Mouse (Mus musculus): ENCODE results near the gene Rad51b.
"Not testable (repeated sequence)": the region's sequence is repeated elsewhere in the genome, so short reads cannot be mapped to it uniquely, and the experiment has no call there.

The Rad51b gene

DNA sequence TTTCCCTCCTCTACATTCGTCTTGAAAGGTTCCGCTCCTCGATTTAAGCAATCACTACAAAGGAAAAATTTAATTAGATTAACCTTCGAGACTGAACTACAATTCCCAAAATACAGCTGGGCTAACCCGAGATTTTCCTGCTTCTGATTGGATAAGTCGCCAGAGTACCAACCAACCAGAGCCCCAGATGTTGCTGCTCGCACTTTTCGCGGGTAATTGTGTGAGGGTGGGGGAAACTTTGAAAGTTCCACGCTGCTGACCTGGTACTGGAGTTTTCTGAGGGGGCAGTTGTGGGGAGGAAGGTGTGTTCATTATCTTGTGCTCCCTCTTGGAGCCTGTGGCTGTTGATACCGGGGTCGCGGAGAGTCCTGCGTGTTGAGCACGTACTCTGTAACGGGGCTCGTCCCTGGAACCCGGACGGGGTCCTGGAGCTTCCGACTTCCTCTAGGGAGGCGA is at the start of gene Rad51b:
Rad51b (plus strand) TSS at position 162 of the 456 bp plus-strand sequence.
- peak; percentile 54 to 77 for DNase-seq (ENCODE audit: low spot score in 2 of 2)

DNA sequence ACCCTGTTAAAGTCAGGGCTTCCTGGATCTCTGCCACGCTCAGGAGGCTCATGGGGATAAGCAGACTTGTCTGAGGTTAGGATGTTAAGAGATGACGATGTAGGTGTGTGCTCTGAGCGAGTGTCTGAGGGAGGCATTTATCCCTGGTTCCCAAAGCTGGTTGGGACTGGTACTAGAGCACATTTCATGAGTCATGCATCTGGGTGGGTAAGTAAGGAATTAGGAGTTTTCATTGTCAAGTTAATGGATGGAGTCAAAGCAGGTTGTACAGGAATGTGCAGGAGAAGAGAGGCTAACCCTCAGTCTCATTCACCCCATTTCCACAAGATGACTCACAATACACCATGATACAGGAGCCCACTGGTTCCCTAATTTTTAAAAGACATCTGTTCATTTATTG is 49.0 kb upstream of the Rad51b start:
- DNase-seq (ENCODE audit: low spot score in 2 of 2) = peak in 1 of 2 experiments; percentile 7

DNA sequence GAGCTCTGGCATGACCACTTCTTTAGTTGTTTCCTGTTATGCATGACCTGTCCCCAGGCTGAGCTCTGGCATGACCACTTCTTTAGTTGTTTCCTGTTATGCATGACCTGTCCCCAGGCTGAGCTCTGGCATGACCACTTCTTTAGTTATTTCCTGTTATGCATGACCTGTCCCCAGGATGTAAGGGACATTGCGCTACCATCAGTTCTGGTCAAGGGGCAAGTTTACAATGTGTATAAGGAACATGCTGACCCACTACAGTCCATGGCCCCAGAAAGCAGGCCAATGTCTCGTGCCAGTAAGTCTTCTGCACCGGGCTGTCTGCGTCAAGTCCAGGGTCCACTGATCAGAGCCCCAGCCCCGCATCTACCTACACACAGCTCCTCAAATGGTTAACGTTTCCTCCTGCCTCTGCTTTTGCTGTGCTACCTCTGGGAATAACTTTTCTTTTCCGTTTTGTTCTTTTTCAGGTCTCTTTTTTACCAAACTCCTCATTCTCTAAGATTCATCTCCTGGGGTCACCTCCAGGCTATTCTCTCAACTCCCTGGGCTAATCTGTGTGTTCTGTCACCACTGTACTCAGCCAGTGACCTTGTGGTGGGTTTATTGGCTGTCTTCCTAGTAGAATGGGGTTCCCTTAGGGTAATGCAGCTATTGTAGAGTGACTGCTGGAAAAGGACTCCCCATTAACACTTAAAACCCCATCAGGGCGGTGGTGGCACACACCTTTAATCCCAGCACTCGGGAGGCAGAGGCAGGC is 43.6 kb upstream of the Rad51b start:
- DNase-seq (ENCODE audit: low spot score in 2 of 2) = no peak

DNA sequence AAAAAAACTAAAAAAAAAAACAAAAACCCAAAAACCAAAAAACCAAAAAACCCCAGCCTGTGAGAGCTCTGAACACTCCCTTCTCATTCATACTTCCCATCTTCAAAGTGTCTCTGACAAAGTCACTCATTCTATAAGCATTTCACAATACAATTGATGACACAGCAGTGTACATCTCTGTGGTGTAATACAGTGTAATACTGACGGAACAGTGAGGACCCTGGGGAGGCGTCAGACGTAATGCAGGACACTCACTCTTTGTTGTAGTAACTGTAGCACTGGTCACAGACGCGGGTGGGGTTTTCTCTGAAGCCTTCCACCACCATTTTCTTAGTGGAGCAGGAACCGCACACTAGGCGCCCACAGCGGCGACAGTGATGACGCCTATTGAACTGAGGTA is 42.1 kb upstream of the Rad51b start:
- no peak for DNase-seq (ENCODE audit: low spot score in 2 of 2)

DNA sequence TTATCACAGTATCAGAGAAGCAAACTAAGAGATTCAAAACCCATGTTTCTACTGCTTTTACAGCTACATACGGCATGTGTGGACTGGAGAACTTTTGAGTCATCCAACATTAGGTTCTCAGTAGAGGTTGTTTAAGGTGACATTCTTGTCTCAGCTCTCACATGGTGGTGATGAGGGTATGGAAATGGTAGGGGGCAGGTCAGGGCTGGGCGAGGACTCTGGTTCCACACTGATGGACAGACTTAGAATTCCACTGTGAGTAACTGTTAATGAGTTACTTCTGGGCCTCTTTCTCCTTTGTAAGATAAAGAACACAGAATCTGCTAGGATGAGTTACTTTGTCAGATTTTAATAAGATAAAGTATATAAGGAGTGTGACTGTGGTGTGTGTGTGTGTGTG is 36.9 kb upstream of the Rad51b start:
- no peak for DNase-seq (ENCODE audit: low spot score in 2 of 2)

DNA sequence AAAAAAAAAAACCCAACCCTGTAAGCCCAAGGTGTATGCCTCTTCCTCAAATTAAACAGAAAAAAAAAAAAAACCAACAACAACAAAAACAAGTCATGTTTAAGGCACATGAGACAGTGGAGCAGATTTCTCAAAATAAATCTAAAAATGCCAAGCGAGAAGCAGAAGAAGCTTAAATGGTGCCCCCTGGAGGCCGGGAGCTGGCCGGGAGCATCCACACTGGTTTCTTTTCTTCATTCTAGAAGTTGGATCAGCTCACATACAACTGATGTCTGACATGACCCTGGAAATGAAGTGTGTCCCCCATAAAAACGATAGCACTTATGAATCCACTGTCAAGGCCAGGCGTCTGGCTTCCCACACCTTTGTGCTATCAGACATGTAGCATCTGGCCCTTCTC is 36.0 kb upstream of the Rad51b start:
- peak in 1 of 2 experiments; percentile 13 for DNase-seq (ENCODE audit: low spot score in 2 of 2)

DNA sequence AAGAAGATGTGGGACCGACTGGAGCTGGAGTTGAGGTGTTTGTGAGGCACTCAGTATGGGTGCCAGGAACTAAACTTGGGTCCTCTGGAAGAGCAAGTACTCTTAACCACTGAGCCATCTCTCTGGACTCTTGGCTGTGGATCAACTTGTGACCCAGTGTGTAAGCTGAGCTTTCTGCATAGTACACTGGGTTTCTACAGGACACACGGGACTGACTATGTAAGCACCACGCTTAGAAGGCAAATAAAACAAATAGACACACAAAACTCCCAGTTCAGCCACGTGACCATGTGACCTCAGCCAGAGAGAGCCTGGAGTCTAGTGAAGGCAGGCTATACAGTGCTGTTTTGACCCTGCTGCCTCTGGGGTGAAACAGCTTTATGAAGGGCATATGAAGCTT is 24.5 kb upstream of the Rad51b start:
- no peak for DNase-seq (ENCODE audit: low spot score in 2 of 2)

DNA sequence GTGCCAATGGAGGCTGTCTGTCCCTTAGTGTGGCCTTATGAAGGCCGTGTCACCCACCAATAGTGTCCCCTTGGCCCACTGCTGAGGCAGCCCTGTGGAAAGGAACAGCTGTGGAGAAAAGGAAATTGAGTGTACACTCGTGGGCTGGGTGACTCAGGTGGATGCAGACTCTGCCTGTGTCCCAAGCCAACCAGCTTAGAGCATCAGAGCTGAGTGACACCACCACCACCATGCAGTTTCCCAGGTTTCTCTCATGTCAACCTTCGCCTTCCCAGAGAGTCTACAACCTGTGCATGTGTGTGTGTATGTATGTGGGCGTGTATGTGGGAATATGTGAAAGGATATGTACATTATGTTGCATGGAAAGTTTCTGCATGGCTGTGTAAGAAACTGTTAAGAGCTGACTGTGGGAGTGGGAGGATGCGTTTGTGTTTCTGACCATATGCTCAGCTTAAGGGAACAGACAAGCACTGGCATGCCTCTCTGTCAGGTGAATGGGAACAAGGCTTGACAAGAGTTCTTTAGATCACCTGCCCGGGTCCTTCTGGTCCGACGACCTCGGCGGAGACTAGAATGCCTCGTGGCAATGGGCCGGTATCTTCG is 17.5 kb upstream of the Rad51b start:
- DNase-seq (ENCODE audit: low spot score in 2 of 2) = peak in 1 of 2 experiments; percentile 15

DNA sequence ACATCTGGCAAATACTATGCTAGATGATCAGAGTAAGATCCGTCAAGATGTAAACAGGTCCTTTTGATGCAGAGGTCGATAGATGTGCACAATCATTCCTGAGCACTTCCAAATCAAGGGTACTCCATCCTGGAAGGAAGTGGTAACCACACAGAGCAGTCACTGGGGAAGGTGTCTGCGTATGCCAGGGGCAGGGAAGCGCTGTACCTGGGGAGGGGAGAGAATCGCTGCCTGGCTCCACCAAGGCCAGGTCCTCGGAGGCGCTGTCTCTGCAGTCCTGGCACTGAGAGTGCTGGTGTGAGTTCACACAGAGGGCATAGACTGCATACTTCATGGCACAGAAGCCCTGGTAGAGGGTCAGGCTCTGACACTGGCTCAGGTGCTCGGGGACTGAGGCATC is 14.5 kb upstream of the Rad51b start:
- DNase-seq (ENCODE audit: low spot score in 2 of 2) = no peak

DNA sequence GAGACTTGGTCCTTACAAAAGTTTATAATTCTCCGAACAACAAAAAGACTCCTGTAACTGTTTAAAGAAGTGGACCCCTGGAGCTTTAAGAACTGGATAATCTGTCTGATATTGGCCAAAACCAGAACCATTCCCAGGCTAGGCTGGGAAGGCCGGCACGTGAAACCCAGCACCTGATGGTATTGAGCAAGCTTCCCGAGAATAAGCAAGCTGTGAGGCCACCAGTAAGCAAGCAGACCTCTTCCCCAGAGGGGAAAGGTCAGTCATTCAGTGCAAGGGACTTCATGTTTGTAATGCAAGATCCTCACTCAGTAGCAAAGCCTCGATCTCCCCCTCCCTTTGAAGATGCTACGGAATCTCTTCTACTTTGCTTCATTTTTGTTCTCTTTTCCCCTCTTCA is 4.2 kb upstream of the Rad51b start:
- DNase-seq (ENCODE audit: low spot score in 2 of 2) = no peak

DNA sequence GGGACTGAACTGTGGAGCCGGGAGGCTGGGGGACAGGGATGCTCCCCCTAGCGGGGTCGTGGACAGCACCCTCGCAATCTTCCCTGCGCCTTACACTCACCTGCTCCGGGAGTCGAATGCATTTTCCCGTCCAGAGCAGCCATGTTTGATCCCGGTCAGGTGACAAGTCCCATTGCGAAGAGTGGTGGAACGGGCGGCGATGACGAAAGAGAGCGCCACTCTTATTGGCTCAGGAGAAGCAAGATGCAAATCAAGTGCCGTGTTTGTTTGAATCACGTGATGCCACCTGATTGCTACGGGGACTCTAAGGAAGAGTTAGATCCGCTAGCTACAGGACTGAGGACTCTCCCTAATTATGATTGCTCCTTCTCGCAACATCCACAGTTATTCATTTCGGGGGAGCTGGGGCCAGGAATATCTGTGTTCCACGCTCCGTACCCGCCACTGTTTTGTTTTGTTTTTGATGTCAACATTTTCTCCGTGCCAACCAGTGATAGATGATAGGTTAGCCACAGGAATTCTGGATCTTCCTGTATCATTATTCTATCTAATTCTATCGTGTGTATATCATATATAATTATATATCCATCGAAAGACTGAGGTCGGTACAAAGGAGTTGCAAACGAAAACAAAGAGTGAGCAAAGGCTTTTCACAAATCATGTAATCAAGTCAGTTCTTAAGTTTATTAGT is 811 bp upstream of the Rad51b start, which contains the start of gene Zfyve26:
Zfyve26 (minus strand) TSS at position 179 of the 691 bp plus-strand sequence.
- peak; percentile 91 to 97 for DNase-seq (ENCODE audit: low spot score in 2 of 2)

DNA sequence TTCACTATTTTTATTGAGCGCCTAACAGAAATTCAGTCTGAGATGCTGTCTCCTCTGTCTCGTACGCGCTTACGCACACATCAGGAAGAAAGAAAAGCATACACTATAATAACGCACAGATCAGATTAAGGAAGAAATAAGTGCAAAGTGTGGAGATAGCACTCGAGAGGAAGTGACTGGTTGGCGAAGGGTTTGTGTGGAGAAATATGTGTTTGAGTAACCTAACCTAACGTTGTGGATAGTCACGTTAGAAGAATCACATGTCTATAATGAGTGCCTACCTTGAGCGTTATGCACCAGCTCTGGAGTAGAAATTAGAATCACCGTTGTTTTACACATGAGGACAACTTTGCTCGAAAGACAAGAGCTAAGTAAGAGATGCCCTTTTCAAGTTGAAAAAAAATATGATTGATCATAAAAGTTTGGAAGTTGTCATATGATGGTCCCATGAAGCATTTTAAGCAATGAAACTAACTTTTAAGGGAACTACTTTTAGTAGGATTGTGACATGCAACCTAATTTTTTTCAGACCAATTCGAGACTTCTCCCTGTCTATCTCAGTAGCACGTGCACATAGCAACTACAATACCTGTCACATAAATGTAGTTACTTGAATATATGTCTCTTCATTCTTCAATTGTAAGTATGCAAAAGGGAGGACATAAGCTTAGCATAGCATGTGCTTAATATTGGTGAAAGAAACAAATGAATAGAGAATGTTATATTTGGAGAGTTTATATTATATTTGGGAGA is 978 bp downstream of the Rad51b start:
- DNase-seq (ENCODE audit: low spot score in 2 of 2) = no peak

DNA sequence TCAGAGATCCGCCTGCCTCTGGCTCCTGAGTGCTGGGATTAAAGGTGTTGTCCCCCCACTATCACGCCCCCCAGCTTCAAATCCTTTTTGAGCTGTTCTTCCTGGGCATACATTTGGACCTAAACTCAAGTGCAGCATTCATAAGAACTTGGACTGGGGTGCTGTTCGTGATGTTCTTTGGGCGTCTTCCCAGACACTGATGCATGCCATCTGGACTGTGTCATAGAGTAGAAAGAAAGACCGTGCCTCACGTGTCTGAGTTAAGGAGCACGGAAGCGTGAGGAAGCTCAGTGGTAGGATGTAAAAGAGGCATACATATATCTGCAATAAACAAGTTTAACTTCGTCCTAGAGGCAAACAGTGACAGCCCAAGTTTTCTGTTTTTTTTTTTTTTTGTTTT is 4.7 kb downstream of the Rad51b start:
- DNase-seq (ENCODE audit: low spot score in 2 of 2) = peak in 1 of 2 experiments; percentile 65

DNA sequence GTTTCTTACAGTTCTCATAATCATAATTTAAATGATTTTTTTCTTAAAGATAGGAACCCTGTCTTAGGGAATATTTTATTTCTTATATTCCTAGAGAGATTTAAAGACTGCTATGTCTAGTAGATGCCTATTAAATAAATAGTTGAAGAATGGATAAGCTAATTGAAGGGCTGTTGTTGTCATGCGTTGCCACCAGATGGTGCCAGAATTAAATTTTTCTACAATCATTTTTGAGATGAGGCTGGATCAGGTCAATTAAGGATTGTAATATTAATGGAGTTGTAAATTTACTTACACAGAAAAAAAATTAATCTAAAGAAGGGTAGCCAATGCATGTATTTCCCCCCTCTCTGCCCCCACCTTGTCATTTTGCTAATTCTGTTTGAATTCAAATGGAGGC is 8.0 kb downstream of the Rad51b start:
- DNase-seq (ENCODE audit: low spot score in 2 of 2) = no peak

DNA sequence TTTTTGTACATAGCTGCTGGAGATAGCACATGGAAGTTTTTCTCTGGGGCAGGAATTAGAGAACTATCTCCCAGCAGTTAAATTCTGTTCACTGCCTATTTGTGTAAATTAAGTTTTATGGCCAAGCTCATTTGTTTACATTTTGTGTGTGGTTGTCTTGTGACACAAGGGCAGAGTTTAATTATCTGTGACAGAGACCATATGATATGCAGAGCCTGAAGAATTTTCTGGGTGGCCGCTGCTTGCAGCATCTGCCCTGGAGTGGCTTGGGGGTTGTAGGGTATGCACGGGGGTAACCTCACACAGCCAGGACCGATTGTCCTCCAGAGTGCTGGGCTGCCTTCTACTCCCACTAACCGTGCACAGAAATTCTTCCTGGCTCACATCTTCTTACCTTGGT is 8.9 kb downstream of the Rad51b start:
- no peak for DNase-seq (ENCODE audit: low spot score in 2 of 2)

DNA sequence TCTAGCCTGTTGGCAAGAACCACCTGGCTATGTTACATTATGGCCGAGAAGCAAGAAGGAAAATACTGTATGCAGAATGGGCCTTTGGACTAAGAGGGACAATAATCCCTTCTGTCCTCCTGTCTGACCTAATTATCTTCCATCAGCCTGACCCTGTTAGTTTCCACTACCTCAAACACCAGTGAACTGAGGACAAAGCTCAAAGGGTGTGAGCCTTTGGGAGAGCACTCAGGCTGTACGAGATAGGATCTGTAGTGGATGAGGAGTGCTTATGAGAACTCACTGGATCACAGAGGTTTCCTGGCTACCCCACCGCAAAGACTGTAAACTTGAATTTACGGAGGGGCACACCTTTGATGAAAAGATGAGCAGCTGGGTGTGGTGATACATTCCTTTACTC is 16.6 kb downstream of the Rad51b start:
- no peak for DNase-seq (ENCODE audit: low spot score in 2 of 2)

DNA sequence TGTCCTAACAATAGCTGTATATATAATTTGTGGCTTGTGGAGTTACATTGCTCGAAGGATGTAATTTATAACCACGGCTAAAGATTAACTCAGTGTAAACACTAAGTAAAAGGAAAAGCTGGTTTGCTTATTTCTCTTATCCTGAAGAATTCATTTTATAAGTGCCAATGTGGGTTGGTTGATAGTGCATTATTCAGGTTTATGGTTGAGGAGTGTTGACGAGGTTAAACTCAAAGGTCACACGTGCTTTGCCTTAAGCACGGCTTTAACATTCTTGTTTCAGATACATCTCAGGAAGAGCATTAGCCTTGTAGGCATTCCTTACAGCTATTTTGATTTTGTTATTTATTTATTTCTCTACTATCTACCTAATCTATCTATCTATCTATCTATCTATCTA is 20.3 kb downstream of the Rad51b start:
- DNase-seq (ENCODE audit: low spot score in 2 of 2) = no peak

DNA sequence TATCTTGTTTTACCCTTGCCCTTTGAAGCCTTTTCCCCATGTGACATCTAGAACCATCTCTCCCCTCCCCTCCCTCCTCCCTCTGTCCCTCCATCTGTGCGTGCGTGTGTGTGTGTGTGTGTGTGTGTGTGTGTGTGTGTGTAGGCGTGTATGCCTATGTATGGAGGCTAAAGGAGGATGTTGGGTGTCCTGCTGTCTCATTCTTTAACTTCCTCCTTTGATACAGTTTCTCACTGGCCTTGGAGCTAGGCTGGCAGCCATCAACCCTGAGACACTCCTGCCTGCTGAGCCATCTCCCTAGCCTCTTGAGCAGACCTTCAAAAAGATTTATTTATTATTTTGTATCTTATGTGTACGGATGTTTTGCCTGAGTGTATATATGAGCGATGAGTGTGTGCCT is 23.8 kb downstream of the Rad51b start:
- no peak for DNase-seq (ENCODE audit: low spot score in 2 of 2)

DNA sequence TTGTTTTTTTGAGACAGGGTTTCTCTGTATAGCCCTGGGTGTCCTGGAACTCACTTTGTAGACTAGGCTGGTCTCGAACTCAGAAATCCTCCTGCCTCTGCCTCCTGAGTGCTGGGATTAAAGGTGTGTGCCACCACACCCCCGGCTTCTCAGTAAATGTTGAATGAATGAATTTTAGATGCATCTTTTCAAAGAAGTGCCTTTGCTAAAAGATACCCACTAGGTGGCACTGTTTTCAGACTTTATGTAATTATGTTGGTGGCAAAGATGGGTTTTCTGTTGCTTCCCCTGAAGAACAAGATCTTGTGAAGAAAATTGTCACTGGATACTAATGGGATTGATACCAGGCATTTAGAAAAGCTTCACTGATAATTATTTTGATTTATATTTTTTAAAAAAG is 25.5 kb downstream of the Rad51b start:
- not testable (repeated sequence) for DNase-seq (ENCODE audit: low spot score in 2 of 2)

DNA sequence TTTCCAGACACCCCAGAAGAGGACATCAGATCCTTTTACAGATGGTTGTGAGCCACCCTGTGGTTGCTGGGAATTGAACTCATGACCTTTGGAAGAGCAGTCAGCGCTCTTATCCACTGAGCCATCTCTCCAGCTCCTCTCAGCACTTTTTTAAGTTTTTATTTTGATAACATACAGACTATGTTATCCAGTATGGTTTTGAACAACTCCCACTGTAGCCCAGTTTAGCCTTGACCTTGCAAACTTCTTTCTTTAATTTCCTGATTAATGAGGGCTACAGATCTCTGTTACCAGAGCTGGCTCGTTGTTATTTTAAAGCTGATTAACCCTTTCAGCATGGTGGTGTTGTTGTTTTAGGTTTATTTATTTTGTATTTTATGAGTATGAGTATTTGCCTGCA is 29.2 kb downstream of the Rad51b start:
- no peak for DNase-seq (ENCODE audit: low spot score in 2 of 2)

DNA sequence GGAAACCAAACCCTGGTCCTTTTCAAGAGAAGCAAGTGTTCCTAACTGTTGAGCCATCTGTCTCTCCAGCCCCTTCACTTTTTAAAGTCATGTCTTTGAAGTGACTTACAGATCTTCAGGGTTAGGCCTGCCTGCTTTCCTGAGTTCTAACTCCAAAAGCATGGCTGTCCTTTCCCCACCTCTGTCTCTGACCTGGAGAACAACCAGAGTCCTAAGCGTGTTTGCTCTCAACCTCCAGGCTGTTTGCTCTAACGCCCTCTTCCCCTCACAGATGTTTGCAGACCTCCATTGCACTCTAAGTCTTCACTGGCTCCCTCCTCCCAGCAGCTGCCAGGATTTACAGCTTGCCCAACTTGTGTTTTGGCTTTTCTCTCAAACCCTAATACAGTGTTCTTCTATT is 29.7 kb downstream of the Rad51b start:
- no peak for DNase-seq (ENCODE audit: low spot score in 2 of 2)

DNA sequence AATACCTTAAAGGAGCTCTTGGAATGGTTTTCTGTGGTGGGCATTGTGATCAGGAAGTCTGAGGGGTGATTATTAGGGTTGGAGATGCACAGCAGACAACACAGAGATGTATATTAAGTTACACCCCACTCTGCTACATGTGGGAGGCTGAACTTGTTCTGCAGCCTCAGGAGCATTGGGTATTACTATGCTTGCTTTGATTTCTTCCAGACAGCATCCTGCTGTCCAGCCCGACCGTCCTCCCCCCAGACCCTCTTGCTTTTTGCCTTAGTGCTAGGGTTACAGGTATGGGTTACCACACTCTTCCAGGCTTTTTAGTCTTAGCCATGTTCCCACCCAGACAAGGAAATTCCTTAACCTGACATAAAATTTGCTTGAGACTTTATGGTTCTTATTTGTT is 30.8 kb downstream of the Rad51b start:
- no peak for DNase-seq (ENCODE audit: low spot score in 2 of 2)
